Mouse (Mus musculus) kidney, postnatal 25 days (tissue): ENCODE measurements at regions not wholly inside any gene's neighbourhood (a gene's known extent, or its start where the extent isn't known, plus 50 kb on each side); places are given as distances from the start of the nearest gene placed in this dataset.

ENCODE experiments used
- DNase-seq, 2 experiments: peaks; one replicate each; pipeline ENCODE4 v3.0.0; 2021; ENCODE audit warnings: mixed read lengths in 2 of 2

DNA sequence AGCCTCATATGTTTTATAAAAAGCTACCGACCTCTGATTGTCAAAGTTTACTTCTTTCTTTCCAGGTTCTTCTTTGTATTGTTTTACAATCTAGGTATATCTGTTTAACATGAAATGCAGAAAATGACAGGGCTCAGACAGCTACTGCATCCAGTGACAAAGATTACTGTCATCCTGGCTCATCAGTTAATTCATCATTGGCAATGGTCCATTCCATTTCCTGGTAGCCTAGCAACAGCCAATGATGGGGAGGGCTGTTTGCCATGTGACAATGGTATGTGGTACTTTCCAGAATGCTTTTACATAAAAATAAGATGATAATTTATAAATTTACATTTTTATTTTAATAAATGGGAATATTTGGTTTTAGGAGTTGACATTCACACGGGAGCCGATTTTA, 630.9 kb downstream of the Bcl11a start:
- DNase-seq = no peak

DNA sequence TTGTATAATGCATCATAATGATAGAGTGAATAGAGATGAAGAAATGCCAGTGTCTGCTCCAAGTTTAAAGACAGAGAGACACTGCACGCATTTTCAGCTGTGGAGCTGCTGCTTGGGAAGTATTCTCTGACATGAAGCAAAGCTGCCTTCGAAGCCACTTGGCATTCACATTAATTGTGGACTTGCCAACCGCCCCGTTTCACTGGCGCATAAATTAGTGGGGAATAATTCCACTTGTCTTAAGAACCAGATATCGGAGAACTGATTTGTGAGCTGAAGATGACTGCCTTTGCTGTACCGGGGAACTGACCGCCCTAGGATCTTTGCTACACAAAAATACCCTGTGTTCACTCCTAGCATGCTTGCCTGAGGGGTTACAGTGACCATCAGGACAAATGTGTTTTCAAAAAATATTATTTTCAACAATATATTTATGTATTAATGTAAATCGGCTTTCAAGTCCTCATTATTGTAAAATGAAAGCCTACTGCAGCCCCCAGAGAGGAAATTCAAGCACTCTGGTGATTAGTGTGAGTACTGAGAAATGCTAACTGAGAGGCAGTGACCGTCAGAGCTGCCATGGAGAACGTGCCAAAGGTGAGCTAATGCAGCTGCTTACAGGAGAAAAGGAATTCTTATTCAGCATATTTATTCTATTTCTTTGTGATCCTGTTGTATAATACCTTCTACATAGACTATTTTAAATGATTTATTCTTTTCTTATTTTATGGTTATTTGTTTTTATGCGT, 638.9 kb downstream of the Bcl11a start:
- no peak for DNase-seq

DNA sequence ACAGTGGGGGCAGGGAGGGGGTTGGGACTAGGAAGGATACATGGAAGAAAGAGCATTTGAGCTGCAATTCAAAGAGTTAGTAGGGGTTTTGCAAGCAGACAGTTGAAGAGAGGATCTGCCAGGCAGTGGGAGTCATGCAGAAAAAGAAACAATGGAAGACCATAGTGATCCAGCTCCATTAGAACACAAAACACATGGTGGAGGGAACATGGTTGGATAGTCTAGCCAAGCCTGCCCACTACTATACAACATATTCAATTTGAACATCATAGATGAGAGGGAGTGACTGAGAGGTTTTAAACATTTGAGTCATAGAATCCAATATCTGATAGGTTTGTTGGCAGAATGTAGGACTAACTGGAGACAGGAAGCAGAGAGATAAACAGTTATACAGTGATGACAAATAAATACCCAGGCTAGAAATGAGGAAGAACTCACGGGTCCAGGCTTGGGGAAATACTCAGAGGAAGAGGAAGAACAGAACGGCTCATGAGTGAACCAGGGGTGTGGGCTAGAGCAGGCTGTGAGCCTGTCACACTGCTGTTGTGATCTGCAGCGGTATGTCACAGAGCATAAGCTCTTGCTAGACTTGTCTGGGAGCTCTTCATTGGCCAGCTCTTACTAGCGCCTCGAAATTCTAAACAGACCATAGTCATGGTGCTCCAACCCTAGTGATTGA, 646.5 kb downstream of the Bcl11a start:
- no peak for DNase-seq

DNA sequence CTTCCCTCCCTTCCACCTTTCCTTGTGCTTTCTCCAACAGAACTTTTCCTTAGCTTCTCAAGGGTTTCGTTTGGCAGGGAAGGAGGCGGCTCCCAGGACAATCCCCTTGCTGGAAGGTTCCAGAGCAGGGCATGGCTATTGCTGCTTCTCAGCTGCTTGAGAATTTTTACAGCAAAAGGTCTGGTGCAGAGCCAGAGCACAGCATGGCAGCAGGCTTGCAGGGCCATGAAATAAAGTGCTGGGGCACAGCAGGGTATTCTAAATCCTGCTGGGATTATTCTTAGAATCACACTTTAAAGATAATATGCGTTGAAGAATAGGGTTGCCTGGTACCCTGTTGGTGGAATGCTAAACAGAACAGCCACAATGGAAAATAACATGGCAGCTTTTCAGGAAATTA, 648.5 kb downstream of the Bcl11a start:
- DNase-seq = no peak

DNA sequence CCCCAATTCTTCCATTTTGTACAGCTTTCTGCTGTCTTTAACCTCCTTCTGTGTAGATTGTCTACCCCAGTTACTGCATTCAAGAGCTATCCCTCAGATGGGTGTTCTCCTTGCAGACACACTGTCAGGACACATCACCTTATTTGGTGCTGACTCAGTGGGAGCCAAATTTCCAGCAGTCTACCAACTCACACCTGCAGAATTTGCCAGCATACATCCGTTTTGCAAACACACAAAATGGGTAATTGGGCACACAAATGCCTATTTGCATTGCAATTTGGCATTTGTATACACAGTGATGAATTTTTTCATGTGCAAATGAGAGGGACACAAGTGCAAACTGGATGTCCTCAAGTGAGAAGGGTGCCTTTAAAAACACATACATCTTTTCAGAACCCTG, 649.5 kb downstream of the Bcl11a start:
- no peak for DNase-seq

DNA sequence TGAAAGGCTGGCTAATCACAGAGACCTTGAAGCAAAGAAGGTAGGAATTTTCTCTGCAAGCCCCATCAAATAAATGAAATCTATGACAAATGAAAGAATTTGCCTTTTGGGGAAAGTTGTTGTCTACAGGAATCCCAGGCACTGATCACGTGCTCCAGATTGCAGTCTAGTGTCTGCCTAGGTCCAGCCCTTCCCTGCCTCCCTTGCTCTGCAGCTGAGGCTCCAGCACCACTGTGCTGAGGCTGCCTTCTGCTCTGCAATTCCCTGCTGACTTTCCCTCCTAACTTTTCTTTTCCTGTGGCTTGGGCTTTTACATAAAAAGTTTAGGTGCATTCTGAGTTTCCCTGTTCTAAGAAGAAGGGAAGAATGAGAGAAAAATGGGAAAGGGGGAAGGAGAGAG, 653.6 kb downstream of the Bcl11a start:
- DNase-seq = no peak

DNA sequence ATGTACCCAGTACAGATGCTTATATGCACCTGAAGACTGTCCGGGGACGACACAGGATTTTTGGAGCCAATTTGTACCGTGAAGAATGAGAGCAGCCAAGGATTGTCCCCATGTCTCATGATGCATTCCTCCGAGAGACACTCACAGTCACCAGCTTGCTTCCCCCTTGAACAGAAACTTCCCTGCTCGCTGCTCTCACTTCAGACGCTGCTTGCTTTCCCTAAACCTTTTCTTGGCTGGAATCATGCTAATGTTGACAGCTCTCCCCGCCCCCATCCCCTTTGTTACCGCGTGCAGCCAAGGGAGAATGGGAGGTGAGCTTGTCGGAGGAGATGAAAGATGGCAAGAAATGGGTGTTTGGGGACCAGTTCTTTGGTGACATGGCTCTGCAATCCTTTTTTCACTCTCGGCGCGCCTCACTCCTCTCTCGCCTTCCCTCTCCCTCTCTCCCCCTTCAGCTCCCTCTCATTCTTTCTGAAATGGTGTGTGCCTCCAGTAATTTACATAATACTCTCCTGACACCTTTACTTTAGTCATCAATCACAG, 661.9 kb downstream of the Bcl11a start:
- no peak for DNase-seq

DNA sequence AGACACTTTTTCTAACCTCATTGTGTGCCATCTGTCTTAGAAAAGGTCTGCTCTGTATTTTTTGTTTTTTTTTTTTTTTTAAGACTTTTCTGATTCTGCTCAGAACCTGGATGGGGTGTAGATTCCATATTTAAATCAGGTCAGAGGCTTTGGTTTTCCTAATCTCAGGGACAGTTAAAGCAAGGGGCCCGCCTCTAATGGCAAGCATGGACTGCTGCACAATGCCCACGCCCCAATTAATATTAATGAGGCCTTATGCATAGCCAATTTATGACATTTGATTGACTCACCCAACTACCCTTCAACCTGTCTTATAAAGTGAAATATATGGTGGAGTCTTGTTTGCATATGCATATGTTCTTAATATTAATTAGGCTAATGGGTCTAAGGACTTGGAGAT, 662.6 kb downstream of the Bcl11a start:
- no peak for DNase-seq

DNA sequence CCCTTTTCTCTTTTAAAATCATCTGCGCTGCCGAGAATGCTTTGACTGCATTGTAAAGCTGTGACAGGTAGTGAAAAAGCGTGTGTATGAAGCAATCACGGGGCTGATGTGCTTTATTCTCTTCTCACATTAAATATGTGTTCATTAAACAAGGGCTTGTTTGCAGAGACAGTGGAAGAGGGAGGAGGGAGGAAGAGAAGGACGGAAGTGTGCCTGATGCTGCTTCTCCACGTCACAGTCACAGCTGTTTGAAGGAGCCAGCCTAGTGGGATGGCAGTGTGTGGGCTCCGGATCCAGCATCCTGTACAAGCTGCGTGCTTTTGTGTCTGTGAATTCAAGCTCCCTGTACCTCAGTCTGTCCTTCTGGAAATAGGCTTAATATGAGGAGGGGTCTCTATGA, 664.7 kb downstream of the Bcl11a start:
- DNase-seq = no peak

DNA sequence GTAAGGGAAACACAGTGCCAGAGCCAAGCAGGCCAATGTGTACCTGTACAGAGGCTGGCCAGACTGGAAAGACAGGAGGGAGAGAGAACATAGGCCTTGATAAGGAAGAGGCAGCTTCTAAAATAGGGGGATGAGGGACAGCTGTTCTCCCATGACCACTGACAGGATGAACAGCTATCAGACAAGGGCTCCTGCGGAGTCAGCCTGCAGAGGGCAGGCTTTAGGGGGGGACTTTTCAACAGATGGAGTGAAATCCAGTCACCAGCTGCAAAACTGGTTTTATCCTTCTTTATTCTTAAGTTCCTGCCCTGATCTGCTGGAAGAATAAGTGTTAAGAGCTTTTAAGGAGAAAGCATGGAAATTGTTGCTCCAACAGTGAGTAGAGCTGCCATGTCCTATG, 665.6 kb downstream of the Bcl11a start:
- no peak for DNase-seq

DNA sequence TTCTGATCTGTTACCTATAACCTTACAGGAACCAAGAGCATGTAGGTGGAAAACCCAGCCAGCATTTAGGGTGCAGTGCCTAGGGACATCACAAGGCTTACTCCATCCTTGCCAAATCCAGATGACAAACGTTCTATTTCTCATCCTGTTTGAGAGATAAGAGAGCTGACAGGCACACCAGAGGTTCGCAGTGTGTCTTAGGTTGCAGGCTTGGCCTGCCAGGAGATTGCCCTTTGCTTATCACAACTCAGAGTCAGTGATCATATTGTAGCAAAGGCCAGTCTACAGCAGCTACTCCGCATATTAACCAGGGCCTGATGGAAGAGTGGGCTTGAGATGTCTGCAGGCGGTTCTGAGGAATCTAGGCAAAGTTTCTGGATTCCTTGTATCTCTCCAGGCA, 668.0 kb downstream of the Bcl11a start:
- DNase-seq = no peak

DNA sequence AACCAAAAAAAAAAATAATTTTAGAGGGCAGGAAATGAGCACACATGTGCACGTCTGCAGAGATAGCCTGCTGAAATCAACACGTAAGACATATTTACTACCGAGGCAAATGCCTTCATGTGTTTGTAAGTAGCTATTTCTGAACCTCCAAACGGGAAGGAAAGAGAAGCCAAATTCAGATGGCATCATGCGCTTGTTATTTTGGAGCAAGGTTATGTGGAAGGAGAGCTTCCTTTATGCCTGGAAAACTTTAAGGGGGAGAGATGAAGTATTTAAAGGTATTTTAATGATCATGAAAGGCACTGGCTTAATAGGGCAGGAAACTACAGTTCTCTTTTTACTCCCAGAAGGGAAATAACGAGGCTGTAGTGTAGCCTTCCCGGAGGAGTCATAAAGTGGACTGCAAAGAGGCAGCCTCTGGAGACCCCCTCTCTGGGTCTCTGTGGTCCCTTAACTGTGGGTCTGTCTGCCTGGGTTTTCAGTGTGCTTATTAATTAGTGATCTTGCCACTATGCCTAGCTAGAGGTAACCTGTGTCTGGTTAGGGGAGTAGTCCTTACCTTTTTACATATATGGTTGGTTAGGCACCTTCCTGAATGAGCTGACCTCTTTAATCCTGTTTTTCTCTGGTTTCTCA, 672.4 kb downstream of the Bcl11a start:
- DNase-seq = no peak

DNA sequence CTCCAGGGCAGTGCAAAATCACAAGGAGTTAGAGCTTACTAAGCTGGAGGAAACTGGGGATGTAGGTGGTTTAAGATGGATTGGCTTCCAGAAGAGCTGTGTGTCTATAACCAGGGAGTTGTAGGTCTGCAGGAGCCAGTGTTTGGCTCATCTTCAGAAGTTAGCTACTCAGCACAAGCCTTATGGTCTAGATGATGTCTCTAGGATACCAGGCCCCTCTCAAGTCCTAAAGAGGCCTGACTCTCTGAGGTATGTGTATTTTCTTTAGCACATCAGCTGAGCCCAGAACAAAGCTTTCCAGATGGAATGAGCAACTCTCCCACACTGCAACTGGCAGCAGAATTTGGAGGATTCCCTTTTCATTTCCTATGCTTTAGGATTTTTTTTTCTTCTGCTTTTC, 680.3 kb downstream of the Bcl11a start:
- no peak for DNase-seq

DNA sequence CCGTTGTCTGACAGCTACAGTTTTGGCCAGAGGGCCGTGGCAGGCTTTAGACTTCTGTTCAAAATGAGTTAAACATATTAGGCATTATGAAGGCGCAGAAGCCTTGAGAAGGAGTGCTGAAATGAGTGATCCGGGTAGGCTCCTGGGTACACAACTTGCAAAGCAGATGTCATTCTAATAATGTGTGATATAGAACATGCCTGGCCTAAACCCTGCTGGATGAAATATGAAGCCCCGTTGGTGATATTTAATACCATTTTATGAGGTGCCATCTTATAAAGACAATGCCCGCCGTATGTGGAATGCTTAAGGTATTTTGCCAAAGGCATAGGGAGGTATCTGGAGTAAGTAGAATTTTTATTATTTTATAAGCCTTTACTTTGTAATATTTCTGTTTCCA, 705.6 kb downstream of the Bcl11a start:
- DNase-seq = no peak

DNA sequence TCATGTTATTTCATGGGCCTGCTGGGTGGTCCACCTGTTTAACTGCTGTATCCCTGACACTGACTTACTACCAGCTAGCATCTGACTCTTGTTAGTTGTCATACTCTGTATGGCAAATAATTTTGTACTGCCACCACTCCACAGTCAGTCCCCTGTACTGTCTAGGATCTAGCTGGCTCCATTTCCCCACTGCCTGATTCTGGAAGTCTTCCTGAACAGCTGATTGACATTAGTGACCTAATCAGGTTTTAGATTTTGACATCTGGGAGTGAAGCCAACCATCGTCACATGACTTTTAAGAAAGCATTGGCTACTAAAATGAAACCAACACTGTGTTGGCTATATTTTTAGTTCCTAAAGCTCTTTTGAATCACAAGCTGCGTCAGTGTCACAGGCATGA, 711.3 kb downstream of the Bcl11a start:
- DNase-seq = no peak

DNA sequence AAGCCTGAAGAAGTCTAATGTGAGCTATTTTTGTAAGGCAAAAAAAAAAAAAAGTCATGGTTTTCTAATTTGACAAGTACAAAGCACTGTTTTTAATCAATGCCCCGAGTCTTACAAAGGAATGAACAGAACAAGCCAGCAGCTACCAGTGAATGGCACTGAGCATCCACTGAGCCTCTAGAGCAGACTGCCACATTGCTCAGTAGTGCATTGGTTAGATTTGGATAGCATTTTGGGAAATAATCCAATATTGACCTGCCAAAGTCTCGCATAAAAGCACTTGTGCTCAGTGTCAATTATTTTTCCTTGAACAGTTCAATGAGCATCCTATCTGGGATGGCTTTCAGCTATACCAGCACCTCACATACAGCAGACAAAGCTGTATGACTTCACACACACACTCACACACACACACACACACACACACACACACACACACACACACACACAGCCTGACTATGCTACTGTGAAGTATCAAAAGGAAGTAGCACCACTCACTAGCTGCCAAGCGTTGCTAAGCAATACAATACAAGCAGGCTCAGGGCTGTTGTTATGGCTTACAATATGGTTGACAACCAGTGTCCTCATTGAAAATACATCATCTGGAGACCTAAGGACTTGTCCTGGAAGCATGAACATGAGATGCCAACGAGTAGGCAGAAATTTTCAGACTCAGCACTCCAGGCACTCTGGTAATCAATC, 717.8 kb downstream of the Bcl11a start:
- DNase-seq = no peak

DNA sequence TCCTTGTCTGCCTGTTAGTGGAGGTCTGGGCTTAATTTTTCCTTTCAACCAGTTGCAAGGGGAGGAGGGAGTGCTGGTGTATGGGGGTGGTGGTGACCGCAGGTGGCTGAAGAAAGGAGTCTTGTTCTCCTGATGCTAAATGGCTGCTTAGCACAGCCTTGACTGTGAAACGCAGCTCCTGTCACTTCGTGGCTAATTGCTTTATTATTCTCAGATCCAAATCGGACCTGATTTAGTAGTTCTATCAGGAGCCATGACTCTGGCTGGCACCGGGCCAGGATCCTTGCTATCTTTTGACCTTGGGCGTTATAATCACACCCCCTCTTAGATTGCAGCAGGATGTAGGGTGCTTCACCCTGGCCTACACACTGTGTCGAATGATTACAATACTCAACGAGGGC, 726.8 kb downstream of the Bcl11a start:
- DNase-seq = peak in 1 of 2 experiments; percentile 6

DNA sequence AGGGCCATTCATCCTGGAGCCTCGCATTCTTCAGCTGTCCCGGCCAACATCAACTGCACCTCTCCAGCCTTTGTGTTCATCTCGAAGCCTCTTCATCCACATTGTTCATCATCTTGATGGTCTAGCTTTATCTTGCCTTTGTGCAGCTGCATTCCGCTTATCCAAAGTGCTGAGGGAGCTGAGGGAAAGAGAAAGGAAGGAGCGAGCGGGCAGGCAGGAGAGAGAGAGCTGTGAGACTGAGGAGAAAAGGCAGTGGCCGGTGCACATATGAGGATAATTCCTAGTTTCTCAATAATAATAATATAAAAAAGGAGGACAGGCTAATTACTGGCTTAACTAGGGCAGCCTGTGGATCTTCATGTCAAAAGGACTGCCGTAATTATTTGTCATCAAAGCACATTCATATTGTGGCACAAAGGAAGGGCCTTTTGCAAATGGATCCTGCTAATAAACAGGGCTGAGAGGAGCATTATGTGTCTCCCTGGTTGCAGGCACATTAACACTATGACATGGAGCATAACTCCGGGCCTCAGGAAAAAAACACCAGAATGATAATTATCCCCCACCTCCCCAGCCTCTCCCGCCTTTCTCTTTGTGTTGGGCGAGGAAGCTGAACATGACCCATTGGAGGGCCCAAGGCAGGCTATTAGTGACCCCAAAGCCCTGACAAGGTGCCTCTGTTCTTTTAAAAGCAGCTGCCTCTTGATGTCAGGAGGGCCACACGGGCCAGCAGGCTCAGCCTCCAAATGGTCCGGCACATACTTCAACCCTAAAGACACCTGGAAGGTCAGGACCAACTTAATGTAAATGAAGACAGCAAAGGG, 751.9 kb downstream of the Bcl11a start:
- no peak for DNase-seq

DNA sequence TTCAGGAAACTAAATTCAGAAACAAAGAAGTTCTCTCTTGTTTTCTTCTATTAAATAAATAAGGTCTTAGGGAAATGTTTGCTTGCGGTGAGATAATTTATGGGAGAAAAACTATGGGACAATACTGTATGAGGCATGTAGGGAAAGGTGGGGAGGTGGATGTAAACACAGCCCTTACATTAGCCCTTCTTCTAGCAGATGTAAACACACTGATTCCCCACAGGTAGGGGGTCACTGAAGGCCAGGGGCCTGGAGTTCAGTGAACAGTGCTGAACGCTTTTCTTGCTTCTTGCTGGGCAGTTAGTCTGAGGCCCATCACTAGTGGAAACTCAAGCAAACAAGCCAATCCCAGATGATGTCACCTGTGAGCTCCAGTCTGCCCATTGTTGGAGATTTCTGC, 752.6 kb downstream of the Bcl11a start:
- no peak for DNase-seq

DNA sequence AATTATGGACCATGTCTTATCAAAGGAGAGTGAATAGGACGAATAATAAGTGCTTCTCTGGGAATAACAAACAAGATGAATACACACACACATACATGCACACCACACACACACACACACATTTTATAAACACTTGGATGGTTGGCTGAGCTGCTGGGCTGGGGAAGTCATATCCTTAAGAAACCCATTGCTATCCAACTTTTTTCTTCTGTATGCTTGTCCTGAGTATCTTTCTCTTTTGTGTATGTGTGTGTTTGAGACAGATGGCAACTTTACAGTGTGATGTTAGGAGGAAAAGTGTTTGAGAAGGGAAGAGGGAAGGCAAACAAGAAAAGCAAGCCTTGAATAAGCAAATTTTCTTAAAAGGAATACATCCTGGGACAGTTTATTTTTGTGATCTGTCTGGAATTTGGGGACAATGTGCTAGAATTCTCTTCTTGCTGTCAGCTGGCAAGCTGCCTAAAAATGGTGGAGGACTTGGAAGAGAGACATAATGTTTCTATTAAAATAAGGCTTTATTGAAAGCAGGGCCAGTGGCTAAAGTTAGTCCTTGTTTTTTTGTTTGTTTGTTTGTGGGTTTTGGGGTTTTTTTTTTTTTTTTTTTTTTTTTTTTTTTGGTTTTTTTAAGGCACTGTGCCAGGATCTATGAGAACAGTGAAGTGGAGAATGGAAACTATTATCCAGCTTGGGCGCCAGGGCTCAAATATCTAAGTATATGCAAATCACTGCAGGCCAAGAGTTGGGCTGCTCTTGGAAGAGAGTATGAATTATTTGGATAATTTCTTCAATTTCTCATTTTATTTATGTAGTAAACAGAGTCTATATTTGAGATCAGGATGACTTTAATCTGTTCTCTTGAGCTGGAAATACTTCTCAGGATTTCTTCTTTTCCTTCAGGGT, 766.2 kb downstream of the Bcl11a start:
- no peak for DNase-seq

DNA sequence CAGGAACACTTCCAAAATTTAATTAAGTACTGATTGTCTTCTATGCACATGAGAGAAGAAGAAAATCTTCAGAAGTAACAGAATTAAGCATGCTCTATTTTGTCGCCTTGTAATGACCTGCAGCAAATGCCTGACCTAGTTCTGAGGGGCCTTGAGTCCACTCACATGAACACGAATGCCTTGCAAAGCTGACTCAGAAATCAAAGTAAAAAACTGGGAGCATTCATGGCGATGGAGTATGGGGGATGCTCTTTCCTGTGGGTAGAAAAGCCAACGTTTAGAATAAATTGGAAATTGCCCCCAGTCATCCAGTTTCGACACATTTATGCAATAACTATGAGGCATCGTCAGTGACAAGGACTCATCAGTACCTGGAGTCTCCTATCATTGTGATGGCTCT, 779.1 kb downstream of the Bcl11a start:
- no peak for DNase-seq
